Mouse (Mus musculus) testis, adult 2 months (tissue): Measurements from ENCODE around the gene Gm13199.

Experiments
- CTCF ChIP-seq: fragments of 200-500 bp; IDR thresholded peaks from 2 replicates; pipeline ENCODE4 v1.5.1; 2012; ENCODE audit warnings: low read depth, mild to moderate bottlenecking, inconsistent platforms, low read length, moderate library complexity; ENCODE audit not compliant: control insufficient read depth, insufficient read depth, insufficient replicate concordance
- POLR2A ChIP-seq: fragments of 200-500 bp; IDR thresholded peaks from 2 replicates; pipeline ENCODE4 v1.6.1; 2012; ENCODE audit warnings: low read depth, mild to moderate bottlenecking, inconsistent platforms, low read length, moderate library complexity; ENCODE audit not compliant: control insufficient read depth

GRCm38 (mm10) chr2:5869746-5870145 is 7.0 kb upstream of the Gm13199 start:
- no peak for TF ChIP-seq POLR2A
- TF ChIP-seq CTCF, result no peak
